Mouse (Mus musculus) stomach, embryonic 16.5 days (tissue): Measurements from ENCODE around the gene Brd3os. TPM values are rescaled to one million over a fixed set of nuclear protein-coding genes. Genes with fewer than 3 reads are reported as not detected.
A peak's percentile ranks its signal among the peaks of the same experiment; 100 is the strongest.

Experiments
- ATAC-seq: fragments of 200-750 bp; cut with Nextera tagmentation; 2 replicates; pipeline ENCODE4 v1.8.0; 2017; ENCODE audit warnings: moderate number of reproducible peaks, moderate TSS enrichment; ENCODE audit not compliant: insufficient read depth, low FRiP score
- H3K27ac ChIP-seq: fragments of 300-500 bp; sonication (generic); 2 replicates; pipeline ENCODE4 v1.5.1; 2014; ENCODE audit warnings: low read length
- H3K27me3 ChIP-seq: fragments of 300-500 bp; sonication (generic); 2 replicates; pipeline ENCODE4 v1.6.1; 2014; ENCODE audit warnings: low read length, control low read depth, mixed read lengths; ENCODE audit not compliant: control insufficient read depth, insufficient read depth
- H3K36me3 ChIP-seq: fragments of 300-500 bp; sonication (generic); 2 replicates; pipeline ENCODE4 v1.6.1; 2014; ENCODE audit warnings: low read length; ENCODE audit not compliant: control insufficient read depth, insufficient read depth
- H3K4me1 ChIP-seq: fragments of 300-500 bp; sonication (generic); 2 replicates; pipeline ENCODE4 v1.6.1; 2014; ENCODE audit warnings: low read length, control low read depth, mixed read lengths; ENCODE audit not compliant: control insufficient read depth, insufficient read depth
- H3K4me2 ChIP-seq: fragments of 300-500 bp; sonication (generic); 2 replicates; pipeline ENCODE4 v1.6.1; 2014; ENCODE audit warnings: low read depth, low read length, mixed read lengths
- H3K4me3 ChIP-seq: fragments of 300-500 bp; sonication (generic); replicated peaks from 2 replicates; pipeline ENCODE4 v1.5.1; 2014; ENCODE audit warnings: mild to moderate bottlenecking, low read length
- H3K9ac ChIP-seq: fragments of 300-500 bp; sonication (generic); 2 replicates; pipeline ENCODE4 v1.6.1; 2014; ENCODE audit warnings: low read length
- H3K9me3 ChIP-seq: fragments of 300-500 bp; sonication (generic); replicated peaks from 2 replicates; pipeline ENCODE4 v1.6.1; 2016; ENCODE audit warnings: low read length, control low read depth; ENCODE audit not compliant: control insufficient read depth
- WGBS: fragments of 180-500 bp; shearing (Covaris S2); extraction: QIAGEN DNeasy Blood & Tissue Kit; methylation state at CpG from one replicate; pipeline ENCODE4 v1.1.7; 2014; 5-methylcytosine and 5-hydroxymethylcytosine counted together
- polyA plus RNA-seq: library from polyadenylated mRNA; unstranded; fragments of >200 nt; fragmentation: Nextera tagmentation; extraction: Ambion mirVana; gene quantifications from 2 replicates; pipeline ENCODE4 v1.2.1, GENCODE M21; 2015

Brd3os gene
- 7.6 and 7.7 TPM in 2 replicates for polyA plus RNA-seq

DNA sequence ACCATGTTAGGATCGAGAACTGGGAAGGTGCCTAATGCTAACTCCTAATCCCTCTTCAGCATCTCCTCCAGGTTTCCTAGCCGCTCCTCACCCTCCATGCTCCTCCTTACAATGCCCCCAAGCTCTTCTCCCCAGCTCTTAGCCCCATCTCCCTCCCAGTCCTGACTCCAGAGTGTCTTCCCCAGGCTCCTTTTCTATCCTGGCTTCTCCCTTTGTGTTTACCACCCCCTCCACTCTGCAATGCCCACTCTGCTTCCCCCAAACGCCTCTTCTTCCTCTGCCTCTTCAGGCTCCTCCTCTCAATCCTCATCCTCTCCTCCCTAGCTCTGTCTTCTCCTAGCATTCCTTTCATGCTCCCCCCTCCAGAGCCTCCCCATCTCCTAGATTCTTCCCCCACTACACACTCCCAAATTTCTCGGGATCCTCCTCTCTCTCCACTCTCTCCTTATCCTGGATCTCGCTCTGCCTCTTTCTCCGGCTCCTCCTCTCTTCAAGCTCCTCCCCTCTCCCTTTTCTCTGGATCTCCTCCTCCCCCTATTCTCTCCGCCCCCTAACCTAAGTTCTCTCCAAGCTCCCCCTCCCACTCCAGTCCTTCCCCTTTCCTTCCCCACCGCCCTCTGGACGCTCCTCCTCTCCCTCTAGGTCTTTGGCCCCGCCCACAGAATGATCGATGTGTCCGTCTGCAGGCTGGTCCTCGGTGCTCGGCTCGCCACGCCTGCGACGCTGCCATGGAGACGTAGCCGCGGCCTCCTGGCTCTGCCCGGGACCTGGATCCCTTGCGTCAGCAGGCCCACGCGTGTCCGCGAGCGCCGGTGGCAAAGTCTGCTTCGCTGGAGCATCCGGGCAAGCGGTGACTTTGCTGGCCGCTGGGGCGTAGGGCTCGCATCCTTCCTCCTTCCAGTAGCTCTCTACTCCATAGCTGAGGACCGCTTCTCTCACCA is at the start of gene Brd3os:
Gene Brd3os (plus strand): TSS at position 558 of the 941 bp plus-strand sequence.
- Histone ChIP-seq H3K27me3 (no peaks in the 10 kb centered on the region), H3K4me3 (peak within 1 kb of the TSS; percentile 53), H3K27ac (peak within 1 kb of the TSS; percentile 87), H3K9me3 (no peaks in the 10 kb centered on the region), H3K9ac (peak within 1 kb of the TSS; percentile 73), H3K36me3 (no peaks in the 10 kb centered on the region), H3K4me2 (peak within 1 kb of the TSS; percentile 92), H3K4me1 (peaks cover 9% of the 10 kb centered on the region)
- peak; percentile 91 for ATAC-seq
- WGBS = under 1% methylated on average over 36 of the region's 36 CpGs

DNA sequence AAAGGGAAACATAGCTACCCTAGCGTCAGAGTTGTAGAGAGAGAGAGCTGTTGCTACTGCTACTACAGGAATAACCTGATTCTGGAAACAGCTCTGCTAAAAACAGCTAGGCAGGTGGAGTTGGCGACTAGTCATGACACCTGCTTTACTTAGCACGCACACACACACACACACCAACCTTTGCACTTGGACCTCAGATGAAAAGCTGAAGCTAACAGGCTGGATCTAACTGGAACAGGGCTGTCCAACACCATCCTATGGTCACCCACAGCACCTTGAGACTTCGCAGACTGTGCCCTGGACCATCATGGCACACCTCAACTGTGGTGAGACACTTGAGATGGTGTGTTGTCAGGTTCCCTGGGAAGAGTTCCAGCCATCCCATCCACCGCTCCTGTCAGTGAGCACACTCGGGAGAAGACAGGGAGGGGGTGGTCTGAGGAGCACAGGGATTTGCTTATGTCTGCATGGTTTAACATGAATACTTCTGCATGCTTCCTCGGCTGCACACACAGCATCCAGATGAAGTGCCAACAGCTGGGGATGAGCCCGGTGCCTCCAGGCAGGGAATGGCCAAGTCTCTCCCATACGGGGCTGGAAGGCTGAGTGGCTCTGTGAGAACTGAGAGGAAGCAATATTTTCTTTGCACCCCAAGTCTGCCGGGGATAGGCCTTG is 47.8 kb upstream of the Brd3os start:
- H3K36me3 ChIP-seq = no peaks in the 10 kb centered on the region
- 61% methylated on average over 10 of the region's 10 CpGs for WGBS
- H3K4me1 ChIP-seq = peaks cover 36% of the 10 kb centered on the region
- no peak overlapping the region for H3K4me3 ChIP-seq
- no peak overlapping the region for H3K9ac ChIP-seq
- H3K27ac ChIP-seq = no peak overlapping the region
- H3K9me3 ChIP-seq = peaks cover 3% of the 10 kb centered on the region; the same call in 1 of the 2 replicates
- ATAC-seq = no peak
- no peaks in the 10 kb centered on the region for H3K27me3 ChIP-seq
- no peak overlapping the region for H3K4me2 ChIP-seq

DNA sequence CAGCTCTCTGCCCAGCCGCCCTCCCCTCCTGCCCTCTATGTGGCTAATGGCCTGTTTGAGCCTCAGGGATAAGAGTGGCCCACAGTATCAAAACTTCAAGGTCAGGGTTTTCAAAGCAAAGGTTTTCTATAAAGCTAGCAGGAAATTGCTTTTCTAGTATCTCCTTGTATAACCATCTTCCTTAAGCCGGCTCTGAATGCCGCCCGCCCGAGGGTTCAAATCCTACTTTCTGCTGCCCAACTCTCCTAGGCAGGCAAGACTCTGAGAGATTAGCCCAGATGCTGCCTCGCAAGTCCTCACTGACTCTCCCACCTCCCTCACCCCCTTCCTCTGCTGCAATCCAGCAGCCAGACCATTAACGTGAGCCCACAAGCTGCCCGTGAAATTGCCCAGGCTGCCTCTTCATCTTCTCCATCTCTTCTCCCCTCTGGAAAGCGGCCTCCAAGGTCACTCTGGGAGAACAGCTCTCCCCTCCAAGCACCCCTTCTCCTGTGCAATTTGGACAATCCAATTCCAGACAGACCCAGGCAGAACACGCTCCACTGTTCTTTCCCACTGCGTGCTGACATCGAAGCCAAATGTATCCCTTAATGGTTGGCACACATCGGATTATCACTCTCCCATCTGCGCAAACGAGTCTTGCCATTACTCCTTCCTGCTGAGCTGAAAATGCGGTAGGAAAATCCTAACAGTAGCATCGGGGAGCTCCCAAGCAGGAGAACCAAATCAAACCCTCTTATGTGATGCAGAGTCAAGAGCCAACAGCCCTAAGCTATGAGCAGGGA is 45.3 kb upstream of the Brd3os start:
- no peaks in the 10 kb centered on the region for H3K27me3 ChIP-seq
- H3K4me2 ChIP-seq = no peak overlapping the region
- no peak overlapping the region for H3K9ac ChIP-seq
- no peak overlapping the region for H3K4me3 ChIP-seq
- H3K36me3 ChIP-seq = no peaks in the 10 kb centered on the region
- no peak overlapping the region for H3K27ac ChIP-seq
- no peak for ATAC-seq
- H3K4me1 ChIP-seq = peaks cover 11% of the 10 kb centered on the region
- H3K9me3 ChIP-seq = peaks cover 7% of the 10 kb centered on the region; the same call in 1 of the 2 replicates
- WGBS = 68% methylated on average over 17 of the region's 17 CpGs

DNA sequence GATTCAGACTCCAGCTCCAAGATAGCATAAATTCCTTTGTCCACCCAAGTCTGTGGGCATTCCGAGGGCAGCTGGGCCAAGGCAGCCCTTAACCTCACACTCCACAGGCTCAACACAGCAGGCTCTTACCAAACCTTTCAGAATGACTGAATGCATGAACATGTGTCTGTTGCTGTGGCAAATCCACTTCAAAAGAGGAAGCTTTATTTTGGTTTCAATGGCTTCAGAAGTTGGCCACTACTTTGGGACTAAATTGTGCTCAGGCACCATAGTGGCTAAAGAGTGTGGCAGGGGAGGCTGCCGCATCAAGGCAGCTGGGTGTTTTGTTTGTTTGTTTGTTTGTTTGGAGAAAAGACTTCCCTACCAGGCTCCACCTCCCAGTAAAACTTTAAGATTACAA is 42.0 kb upstream of the Brd3os start:
- 94% methylated on average over 2 of the region's 2 CpGs for WGBS
- H3K36me3 ChIP-seq = no peaks in the 10 kb centered on the region
- H3K9me3 ChIP-seq = peaks cover 7% of the 10 kb centered on the region; the same call in 1 of the 2 replicates
- no peaks in the 10 kb centered on the region for H3K27me3 ChIP-seq
- no peak overlapping the region for H3K4me3 ChIP-seq
- ATAC-seq = no peak
- H3K9ac ChIP-seq = no peak overlapping the region
- no peak overlapping the region for H3K27ac ChIP-seq
- no peak overlapping the region for H3K4me2 ChIP-seq
- peaks cover 16% of the 10 kb centered on the region for H3K4me1 ChIP-seq

DNA sequence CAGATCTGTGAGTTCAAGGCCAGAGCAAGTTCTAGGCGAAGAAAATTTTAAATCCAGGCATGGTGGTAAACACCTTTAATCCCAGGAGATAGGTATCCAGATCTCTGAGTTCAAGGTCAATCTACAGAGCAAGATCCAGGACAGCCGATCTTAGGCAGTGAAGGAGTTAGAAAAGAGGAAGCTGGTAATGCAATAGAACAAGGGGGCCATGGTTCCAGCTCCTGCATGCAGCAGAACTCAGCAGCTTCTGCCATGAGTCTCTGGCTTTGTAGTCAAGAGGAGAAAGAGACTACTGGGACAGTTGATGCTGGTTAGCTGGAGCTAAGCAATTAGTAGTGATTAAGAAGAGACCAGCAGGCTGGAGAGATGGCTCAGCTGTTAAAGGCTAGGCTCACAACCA is 40.6 kb upstream of the Brd3os start:
- 70% methylated on average over 2 of the region's 2 CpGs for WGBS
- H3K27ac ChIP-seq = no peak overlapping the region
- ATAC-seq = no peak

DNA sequence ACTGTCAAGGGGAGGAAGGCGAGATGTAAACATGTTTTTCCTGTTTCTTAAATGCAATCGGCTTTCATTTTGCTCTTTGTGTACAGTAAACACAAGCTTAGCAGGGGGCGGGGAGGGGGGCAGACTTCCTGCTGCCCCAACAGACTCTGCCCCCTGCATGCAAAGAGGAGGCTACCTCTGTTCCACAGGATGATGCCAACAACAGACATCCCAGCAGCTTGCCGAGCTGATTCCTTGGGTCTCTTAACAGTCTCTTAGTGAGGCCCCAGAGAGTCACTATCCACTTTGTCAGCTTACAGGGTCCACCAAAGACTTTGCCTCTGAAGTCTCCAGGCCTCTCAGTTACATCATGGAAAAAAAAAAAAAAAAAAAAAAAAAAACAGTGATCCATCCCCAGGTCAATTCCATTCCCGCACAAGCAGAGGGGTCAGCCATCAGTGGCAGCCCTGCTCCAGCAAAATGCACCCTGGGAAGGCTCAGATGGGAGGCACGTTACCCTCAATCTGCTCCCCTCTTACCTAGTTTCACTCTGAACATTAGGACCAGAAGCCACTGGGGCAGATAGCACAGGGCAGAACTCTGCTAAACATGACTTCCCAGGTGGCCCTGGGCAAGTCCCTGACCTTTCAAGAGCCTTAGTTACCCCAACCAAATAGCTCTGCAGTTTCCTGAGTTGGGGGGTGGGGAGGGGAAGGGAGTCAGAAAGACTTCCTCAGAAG is 37.6 kb upstream of the Brd3os start:
- Histone ChIP-seq H3K27me3 (no peaks in the 10 kb centered on the region), H3K27ac (peak overlapping the region; percentile 14; the same call in 1 of the 2 replicates), H3K4me2 (no peak overlapping the region), H3K4me3 (no peak overlapping the region), H3K9me3 (peaks cover 2% of the 10 kb centered on the region; the same call in 1 of the 2 replicates), H3K4me1 (peaks cover 34% of the 10 kb centered on the region), H3K36me3 (no peaks in the 10 kb centered on the region), H3K9ac (no peak overlapping the region)
- WGBS = 45% methylated on average over 6 of the region's 6 CpGs
- no peak for ATAC-seq

More for the DNA sequence above, 40.6 kb upstream of the Brd3os start:
- Histone ChIP-seq H3K9ac (no peak overlapping the region), H3K27me3 (no peaks in the 10 kb centered on the region), H3K36me3 (no peaks in the 10 kb centered on the region), H3K4me2 (no peak overlapping the region), H3K9me3 (peaks cover 7% of the 10 kb centered on the region; the same call in 1 of the 2 replicates), H3K4me1 (peaks cover 28% of the 10 kb centered on the region), H3K4me3 (no peak overlapping the region)

DNA sequence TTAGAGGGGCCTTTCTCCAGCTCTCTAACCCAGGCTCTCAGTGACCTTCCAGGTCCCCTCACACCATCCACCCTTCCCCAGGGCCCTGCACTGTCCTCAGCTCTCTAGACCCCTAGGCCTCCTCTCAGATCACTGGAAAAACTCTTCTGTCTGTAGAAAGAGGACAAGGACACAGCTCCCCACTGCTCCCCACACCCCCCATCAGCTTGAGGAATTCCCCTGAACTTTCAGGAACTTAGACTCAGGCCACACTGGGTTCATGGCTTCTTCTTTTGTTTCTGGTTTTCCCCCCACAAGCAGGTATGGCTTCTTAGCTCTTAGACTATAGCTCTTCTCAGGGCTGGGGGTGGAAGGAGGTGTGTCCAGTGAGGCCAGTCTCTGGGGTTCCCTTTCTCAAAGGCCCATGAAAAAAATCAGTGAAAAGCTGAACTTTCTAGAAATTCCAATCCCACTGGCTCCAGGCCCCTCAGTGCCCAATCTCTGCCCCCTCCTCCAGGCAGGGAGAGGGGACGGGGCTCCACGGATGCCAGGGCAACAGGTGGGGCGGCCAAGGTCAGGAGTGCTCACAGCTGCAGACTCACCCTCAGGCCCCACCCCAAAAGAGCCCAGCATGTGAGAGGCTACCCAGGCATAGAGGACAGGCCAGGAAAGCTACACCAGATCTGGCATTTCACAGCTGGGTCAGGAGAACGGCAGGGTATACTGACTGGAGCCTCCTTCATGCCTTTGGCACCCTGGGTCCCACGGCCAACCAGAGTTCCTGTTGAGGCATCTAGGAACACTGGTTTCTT is 36.8 kb upstream of the Brd3os start:
- Histone ChIP-seq H3K9me3 (no peaks in the 10 kb centered on the region), H3K36me3 (no peaks in the 10 kb centered on the region), H3K9ac (0 out of 2 replicates have a peak overlapping the region, but pooled peaks have one; percentile 28), H3K4me3 (no peak overlapping the region), H3K27me3 (no peaks in the 10 kb centered on the region), H3K4me2 (no peak overlapping the region), H3K27ac (peak overlapping the region; percentile 31), H3K4me1 (peaks cover 34% of the 10 kb centered on the region)
- ATAC-seq = no peak
- WGBS = 46% methylated on average over 5 of the region's 5 CpGs

DNA sequence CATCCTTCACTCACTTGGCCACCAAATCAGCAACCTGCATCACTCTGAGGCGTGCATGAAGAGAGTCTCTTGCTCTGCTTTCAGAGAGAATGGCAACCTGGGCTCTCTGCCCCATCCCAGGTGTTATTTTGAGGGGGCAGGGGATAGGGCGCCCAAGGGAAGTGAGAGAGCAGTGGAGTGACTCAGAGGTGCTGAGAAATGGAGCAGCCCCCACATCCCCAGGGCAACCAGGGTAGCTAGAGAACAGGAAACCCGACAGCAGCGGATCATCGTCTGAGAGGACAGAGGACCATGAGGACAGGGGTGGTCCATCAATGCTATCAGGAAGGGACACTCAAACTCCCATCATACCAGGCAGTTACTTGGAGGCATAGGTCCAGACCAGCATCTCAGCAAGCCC is 35.2 kb upstream of the Brd3os start:
- 78% methylated on average over 5 of the region's 5 CpGs for WGBS
- H3K9me3 ChIP-seq = no peaks in the 10 kb centered on the region
- H3K4me1 ChIP-seq = peaks cover 49% of the 10 kb centered on the region
- no peak overlapping the region for H3K27ac ChIP-seq
- no peak overlapping the region for H3K4me2 ChIP-seq
- H3K9ac ChIP-seq = no peak overlapping the region
- no peaks in the 10 kb centered on the region for H3K36me3 ChIP-seq
- H3K4me3 ChIP-seq = no peak overlapping the region
- ATAC-seq = no peak
- H3K27me3 ChIP-seq = no peaks in the 10 kb centered on the region
